Mouse (Mus musculus): Measurements from ENCODE around the gene Mfsd5.
A peak's percentile ranks its signal among the peaks of the same experiment; 100 is the strongest.

Gene Mfsd5

GRCm38 (mm10) chr15:102279092-102279782 is at the start of gene Mfsd5:
TSS of gene Mfsd5 (plus strand) at chr15:102279454.
- DNase-seq: peak; percentile 91

DNA sequence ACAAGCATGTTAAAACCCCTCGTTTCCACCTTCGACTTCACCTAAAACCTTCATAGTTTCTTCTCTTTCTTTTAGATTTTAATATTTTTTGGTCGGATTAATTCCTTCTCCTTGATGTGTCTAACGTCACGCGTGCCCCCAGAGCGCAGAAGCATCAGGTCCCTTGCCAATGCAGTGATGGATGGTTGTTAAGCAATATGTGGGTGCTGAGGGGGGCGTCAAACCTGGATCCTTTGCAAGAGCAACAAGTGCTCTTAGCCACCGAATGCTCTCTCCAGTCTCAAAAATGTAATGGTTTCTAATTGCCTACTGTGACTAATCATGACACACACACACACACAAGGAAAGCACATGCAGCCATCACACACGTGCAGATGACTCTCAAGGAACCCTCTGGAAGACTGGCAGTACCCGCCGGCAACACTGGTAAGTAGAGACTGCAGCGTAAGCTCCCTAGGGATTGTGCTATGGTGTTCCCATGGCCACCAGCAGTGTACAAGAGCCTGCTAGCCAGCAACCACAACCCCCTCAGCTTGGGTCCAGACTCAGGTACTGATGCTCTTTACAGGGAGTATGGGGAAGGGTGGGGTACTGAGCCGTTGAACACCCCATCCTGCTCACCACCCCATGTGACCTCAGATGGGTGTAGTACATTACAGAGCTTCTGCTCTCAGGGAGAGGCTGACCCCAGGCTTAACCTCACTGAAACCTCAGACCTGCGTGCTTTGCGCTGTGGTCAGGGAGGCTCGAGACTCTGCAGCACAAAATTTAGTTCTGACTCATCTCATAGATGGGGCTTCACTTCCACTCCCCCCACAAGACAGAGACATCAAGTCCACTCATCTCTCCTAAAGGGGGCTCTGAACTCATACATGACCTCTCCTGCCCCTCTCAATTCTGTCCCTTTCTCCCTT is 48.6 kb upstream of the Mfsd5 start:
- DNase-seq: peak; percentile 35

- peak; percentile 87 for DNase-seq
These were observed 47.5 kb upstream of the Mfsd5 start, which contains the start of gene Itgb7 for GRCm38 (mm10) chr15:102231748-102232147. TSS of gene Itgb7 (minus strand) at chr15:102231944.

DNA sequence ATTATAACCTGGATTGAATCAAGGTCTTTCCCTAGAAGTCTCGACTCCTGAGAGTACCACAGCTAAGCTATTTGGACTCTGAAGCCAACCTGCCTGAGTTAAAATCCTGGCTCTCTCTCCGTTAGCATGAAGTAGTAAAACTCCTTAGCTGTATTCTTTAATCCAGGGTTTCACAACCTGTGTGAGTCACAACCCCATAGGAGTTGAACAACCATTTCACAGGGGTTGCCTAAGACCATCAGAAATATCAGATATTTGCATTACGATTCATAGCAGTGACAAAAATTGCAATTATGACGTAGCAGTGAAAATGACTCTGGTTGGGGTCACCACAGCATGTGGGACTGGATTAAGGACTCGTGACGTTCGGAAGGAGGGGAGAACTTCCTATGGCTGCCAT is 46.5 kb upstream of the Mfsd5 start:
- no peak for DNase-seq

- peak; percentile 49 for DNase-seq
These were observed 45.4 kb upstream of the Mfsd5 start for GRCm38 (mm10) chr15:102233896-102234295.

DNA sequence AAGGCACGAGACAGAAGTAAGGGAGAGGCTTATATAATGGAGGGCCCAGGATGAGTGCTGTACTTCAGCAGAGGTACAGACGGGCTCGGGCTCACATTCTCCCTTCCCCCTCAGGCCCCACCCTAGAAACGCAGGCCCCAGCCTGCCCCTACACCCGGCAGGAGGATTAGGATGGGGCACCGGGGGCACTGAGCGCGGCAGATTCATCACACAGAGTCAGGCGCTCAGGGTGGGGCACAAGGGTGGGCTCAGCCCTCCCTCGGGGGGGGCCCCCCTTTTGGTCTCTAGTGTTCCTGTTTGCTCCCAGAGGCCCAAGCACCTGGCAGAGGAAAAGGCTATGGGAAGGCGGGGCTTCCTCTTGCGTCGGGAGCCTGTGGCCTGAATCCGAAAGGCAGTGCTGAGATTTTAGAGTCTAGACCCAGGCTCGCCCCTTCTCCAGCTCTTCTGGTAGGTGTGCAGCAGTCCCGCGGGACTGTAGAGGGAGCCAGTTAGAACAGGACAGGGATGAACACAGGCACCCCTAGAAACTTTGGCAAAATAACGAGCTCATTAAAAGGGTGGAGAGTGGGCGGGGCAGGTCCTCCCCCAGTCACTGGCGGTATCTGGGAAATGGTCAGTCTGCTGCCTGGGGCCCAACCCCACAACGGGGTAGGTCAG is 43.8 kb upstream of the Mfsd5 start:
- DNase-seq: peak; percentile 42

DNA sequence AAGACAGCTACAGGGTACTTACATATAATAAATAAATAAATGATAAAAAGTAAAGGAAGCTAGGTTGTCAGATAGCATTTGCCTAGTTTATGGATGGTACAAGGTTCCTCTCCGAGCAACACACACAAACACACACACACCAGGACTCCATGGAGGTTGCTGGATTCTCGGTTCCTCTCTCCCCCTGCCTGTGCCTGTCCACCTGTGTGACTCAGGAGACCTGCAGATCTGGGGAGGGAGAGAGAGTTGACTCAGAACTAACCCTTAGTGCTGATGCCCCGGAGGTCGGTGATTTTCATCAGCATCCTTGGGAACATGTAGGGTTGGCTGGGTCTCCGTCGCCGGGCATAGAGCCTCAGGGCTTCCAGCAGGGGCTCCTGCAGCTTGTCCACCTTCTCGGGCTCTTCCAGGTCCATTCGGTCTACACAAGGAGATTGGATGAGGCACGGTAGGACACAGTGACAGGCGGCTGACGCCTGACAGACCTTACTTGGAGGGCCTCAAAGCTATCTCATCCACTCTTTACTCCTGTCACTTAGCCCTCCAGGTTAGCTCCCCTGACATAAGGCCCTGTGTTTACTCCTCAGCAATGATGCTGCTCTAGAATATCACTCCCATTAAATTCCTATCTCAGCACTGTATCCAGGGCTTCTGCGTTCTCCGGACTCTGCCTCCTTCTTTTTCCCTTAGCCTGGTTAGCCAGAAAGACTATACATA is 40.6 kb upstream of the Mfsd5 start:
- no peak for DNase-seq

GRCm38 (mm10) chr15:102239260-102239590 is 40.0 kb upstream of the Mfsd5 start:
- peak; percentile 85 for DNase-seq

- no peak for DNase-seq
These were observed 39.4 kb upstream of the Mfsd5 start for GRCm38 (mm10) chr15:102239851-102240250.

DNA sequence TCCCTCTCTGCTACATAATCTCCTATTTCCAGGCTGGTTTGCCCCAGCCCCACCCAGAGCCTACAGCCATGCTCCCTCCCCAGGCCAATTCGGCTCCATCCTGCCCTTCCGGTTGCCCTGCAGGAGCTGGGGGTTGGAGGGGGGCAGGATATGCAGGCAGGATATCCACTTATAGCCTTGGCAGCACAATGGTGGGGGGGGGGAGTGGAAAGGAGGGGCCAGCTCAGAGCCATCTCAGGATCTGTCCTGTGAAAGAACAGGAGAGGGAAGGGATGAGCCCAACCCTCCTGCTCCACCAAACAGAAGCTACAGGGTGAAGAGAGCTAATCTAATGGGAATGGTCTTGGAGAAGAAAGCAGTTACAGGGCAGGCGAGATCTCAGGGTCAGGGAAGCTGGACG is 38.6 kb upstream of the Mfsd5 start:
- DNase-seq: no peak

DNA sequence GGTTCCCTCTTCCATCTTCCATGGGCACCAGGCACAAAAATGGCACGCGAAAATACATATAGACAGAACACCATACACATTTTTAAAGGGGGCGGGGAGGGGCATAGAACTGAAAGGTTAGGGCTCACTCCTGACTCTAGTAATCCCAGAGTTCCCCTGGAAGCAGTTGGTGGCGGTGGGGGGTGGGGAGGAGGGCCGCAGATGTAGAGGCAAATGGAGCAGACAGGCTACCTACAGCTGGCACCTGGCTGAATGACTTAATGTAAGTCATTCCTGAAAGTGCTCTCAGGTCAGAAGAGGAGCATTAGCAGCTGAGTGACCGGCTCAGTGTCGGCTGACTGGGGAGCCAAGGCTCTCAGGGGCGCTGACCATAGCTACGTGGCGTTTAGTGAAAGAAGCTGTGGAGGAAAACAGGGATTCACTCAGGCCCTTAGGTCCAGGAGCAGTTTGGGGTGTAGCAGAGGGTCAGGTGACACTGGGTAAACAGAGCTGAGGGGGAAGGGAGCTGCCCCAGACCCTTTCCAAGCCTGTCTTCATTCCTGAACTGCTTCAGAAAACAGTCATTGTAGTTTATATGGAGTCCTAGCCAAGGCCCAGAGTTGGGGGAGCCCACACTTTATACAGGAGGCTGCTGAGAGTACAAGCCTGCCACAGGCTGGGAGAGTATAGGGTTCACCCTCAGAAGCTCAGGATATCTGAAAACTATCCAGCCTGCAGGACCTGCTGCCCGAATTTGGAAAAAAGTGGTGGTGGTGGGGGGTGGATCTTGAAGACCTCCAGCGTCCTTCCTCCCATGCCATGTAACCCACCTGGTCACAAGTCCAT is 36.6 kb upstream of the Mfsd5 start:
- no peak for DNase-seq

GRCm38 (mm10) chr15:102243229-102244190 is 35.7 kb upstream of the Mfsd5 start:
- no peak for DNase-seq

DNA sequence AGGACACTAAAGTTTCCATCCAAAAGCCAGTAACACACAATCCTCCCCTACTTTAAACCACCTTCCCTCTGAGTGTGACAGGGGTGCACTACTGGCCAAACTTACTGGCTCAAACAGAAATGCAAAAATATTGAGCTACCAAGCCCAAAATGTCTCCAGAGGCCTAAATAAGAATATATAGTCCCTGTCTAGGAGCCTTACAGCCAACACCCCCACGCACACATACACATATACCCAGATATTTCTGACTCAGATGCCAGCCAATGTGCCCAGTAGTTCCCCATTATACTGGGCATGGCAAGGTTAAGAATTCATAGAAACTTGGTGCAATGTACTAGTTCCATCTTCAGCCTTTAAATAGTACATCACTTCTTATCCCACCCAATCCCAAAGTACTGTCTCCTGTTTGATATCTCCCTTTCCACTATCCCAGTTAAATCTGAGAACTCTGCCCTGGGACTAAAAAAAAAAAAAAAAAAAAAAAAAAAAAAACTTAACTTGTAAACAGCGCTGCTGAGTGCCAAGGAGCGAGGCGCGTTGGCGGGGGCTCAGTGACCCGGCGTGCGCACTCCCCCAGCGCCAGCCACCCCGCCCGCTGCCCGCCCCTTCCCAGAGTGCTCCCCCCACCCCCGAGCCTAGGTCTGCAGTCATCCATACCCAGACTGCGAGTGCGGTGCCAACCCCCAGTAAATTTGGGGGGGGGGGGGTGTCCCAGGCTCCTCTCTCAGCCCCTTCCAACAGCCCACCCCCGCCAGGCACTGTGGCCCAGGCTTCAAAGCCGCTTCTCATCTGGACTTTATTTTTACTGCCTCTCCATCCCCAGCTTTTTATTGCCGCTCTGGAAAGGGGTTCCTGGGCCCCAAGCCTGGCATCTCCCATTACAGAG is 34.7 kb upstream of the Mfsd5 start:
- DNase-seq: no peak

DNA sequence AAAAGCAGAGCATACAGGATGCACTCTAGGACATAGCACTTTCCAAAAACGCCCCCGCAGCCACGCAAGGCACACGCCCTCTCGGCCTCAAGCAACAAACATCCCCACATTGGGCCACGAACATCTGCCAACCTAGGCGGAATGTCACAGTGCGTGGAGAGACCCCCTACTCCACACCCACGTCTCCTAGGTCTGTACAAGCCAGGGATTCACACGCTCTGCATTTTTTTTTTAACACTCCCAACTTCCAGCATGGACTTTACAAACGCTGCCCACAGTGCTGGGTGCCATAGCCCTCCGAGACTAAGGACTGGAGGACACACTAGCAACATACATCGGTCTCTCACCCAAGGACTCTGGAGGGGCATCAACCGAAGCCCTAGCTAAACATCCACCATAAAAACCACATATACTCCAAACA is 33.8 kb upstream of the Mfsd5 start:
- DNase-seq: no peak

DNA sequence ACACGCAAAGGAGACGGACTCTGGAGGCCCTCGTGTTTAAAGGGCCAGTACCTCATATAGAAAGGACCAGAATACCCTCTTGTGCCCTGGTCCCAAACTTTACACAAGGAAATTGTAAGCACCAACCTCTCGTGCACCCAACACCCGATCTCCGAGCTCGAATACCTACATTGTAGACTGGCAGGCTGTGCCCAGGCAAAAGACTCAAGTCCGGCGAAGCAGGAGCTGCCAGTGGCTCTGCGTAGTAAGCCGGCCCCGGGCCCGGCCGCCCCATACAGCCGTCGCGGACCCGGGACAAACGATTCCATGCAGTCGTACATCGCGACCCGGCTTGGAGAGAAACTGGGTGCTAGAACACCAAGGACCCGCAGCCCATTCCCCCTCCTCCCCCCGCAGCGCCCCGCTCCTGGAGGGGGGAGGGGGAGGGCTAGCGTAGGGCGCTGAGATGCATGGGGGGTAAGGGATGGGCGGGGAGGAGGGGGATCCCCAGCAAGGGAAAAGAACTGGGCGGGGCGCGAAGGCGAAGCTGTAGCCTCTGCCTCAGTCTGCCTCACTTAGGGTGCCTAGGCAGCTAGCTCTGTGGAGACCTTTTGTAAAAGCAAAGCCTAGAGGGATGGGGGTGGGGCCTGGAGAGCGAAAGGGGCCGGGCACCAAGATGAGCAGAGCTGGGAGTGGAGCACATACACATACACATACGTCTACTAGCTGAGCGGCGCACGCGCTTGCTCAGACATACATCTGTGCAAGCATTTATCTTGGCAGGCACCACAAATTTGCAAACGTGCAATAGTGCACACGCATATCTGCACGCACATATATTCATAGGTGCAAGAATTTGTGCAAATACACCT is 33.1 kb upstream of the Mfsd5 start:
- peak; percentile 74 for DNase-seq

- DNase-seq: peak; percentile 72
These were observed 32.4 kb upstream of the Mfsd5 start for GRCm38 (mm10) chr15:102246866-102247251.

DNA sequence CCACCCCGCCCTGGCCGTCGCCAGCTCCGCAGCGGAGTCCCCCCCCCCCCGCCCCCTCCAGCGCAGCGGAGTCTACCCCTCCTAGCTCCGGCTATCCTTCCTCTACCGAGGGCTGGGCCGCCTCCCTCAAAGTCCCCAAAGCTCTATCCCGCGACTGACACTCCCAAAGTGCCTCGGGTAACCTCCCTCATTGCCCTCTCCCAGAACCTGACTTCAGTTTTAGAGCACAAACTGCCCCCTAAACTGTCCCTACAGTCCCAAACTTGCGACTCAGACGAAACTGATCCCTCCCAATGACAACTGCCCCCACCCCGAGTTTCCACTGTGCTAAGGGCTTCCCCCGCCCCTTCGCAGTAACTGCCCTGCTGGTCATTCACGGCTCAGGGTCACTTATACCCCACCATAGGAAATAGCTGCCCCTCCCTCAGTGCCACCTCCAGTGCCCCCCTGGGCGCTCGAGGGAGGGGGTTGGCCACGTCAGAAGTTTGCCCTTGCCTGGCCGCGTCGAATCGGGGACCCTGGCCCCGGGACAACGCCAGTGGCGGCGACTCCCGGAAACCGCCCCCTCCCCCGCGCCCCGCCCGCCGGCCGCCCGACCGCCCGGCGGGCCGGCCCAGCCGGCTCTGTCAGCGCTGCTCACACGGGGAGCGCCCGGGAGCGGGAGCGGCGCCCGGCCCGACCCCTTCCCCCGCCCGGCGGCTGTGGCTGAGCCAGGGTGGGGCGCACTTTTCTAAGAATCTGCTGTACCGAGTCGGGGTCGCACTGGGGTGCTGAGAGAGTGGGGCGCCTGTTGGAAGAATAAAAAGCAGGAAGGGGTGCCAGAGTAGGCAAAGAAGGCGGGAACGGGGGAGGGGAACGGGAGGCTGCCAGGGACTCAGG is 31.8 kb upstream of the Mfsd5 start:
- DNase-seq: peak; percentile 53
